Mouse (Mus musculus) thymus, postnatal 14 days (tissue): ENCODE measurements around the gene C2cd2.

Experiments used
- DNase-seq: peaks from one replicate; pipeline ENCODE4 v3.0.0; 2021

The C2cd2 gene

DNA sequence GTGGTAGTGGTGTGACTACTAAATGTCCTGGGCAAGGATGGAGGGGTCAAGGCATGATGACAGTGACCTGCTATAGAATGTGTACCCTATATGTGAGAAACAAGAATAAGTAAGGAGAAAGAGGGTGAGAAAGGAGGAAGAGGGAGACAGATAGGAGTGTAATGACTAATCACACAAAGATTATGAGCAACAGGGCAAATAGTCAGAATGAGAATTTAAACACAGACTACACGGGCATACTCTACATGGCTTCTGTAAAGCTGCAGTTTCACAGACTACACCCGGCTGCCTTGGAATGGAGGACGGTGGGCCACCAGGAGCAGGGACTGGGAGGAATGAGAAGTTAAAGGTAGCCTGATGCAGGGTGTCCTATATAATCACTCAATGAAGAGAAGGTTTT is 84.9 kb downstream of the C2cd2 start:
- no peak for DNase-seq

DNA sequence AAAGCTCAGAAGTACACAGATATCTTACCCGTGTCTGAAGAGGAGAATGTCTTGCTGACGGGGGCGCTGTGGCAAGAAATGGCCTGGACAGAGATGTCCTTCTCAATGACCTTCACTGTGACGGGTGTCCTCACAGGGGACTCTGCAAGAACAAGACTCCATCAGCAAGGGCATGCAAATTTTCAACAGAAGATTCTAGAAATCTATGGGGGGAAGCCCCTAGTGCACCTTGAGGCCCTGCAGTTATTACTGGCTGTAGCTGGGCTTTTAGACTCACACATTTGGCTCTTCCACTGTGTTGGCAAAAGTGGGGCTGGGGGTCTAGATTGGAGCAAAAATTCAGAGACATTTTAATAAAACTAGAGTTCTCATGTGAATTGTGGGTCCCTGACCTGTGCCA is 87.3 kb downstream of the C2cd2 start:
- DNase-seq = no peak

DNA sequence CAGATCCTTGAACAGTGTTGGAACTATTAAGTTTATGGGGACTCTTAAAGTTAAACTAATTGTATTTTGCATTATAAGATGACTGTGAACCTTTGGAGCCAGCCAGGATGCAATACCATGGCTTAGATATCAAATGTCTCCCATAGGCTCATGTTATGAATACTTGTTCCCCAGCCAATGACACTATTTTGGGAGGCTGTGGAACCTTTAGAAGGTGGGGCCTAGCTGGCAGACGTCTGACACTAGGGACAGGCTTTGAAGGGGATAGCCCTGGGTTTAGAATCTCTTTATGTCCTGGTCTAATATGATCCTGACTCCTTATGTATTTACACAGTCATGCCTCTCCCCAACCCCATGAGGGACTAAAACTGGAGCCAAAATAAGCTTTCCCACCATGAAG is 88.0 kb downstream of the C2cd2 start:
- no peak for DNase-seq

DNA sequence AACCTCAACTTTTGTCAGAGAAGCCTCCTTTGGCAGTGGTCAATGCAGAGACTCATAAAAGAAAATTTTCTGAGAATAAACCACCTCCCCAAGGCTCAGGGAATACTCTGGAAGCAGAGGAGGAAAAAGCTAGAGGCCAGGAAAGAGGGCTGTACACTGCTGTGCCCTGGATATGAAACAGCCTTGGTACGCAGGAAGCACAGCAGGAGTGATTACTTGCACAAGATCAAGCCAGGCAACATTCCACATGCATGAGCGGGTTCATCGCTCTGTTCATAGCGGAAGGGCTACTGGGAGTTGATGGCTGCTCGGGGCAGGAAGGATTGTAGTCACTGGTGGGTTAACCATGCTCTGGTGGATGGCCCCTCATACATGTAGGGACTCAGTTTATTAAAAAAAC is 89.7 kb downstream of the C2cd2 start:
- DNase-seq = no peak

GRCm38 (mm10) chr16:97869193-97870102 is 93.0 kb downstream of the C2cd2 start:
- no peak for DNase-seq

- DNase-seq = no peak
These were observed 98.4 kb downstream of the C2cd2 start for GRCm38 (mm10) chr16:97863932-97864467.

DNA sequence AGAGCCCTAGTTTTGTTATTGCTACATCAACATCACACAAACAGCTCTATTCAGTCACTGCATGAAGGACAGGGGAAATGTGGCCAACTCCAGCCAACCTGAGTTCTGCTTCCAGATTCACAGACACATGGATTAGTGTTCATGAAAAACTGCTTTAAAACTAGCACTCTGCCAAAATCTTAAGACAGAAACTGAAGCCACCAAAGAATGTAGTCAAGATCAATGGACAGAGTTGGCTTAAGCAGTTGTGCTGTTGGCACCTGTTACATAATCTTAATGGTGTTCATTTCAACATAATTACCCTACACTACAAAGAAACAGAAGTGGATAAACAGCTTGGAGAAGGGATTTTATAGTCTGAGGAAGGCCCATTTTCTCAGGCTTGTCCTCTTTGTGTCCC is 106.3 kb downstream of the C2cd2 start:
- DNase-seq = no peak

DNA sequence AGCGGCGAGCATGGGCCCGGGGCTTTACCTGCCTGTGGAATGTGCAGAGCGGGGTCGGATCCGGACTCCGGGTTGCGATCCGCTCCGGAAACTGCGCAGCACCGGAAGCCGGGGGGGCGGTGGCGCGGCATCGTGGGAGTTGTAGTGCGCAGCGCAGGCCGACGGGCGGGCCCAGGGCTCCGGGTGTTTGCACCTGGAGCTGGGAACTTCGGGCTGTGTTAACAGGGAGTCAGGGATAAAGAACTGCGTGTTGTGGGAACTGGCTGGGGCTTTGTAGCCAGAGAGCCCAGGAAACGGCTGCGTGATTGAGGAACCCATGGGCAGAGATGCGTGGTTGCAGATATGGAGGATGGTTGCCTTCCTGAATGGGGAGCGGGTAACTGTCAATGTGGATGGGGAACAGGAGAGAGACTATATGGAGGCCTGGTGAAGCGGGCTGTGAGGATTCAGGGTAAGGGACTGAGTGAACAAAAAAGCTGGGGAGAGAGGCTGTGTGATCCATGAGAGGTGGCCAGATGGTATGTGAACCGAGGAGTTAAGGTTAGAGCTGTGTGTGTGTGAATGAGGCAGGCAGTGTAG is 110.6 kb downstream of the C2cd2 start, which contains the start of gene Prdm15:
TSS of gene Prdm15 (minus strand) at position 110 of the 579 bp plus-strand sequence.
- DNase-seq = peak; percentile 91

- peak; percentile 90 for DNase-seq
These were observed 111.2 kb downstream of the C2cd2 start for GRCm38 (mm10) chr16:97851061-97851740.

DNA sequence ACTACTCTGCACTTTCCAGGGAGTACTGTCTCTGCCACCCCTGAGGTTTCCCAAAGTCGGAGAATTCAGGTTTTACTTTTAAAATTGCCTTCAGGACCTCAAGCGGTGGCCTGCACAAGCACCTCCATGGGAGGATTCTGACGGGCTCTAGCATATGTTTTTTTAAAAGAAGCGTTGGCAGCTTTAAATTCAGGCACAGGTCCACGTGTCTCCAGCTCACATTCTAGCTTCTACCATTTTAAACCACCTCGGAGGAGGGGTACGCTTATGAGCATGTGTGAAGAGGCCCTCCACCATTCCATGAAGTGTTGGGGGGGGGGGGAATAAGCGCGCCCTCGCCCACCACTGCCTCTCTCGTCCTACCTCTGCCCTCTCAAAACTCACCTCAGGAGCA is 111.7 kb downstream of the C2cd2 start:
- no peak for DNase-seq

GRCm38 (mm10) chr16:97848832-97849231 is 113.6 kb downstream of the C2cd2 start:
- no peak for DNase-seq

- DNase-seq = no peak
These were observed 117.1 kb downstream of the C2cd2 start for GRCm38 (mm10) chr16:97844967-97845937.

DNA sequence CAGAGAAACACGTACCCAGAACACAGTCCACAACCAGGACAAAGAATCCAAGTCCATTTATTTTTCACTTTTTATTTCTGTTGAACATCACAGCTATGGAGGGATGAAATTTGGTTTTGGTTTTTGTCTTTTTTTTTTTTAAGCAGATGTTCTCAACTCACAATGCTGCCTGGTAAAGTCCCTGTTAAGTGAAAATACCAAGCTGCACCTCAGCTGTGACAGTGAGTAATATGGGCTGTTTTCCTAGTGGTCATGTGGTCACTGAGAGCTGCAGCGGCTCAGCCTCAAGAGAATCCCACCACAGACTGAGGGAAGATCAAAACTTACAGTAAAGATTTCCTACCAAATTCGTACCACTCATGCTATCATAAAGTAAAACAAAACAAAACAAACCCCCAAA is 130.2 kb downstream of the C2cd2 start:
- no peak for DNase-seq

- no peak for DNase-seq
These were observed 134.2 kb downstream of the C2cd2 start for GRCm38 (mm10) chr16:97828207-97828606.

GRCm38 (mm10) chr16:97823311-97824007 is 138.9 kb downstream of the C2cd2 start:
- no peak for DNase-seq

- DNase-seq = no peak
These were observed 142.9 kb downstream of the C2cd2 start for GRCm38 (mm10) chr16:97819532-97819931.

- DNase-seq = no peak
These were observed 145.0 kb downstream of the C2cd2 start for GRCm38 (mm10) chr16:97817414-97817813.

- no peak for DNase-seq
These were observed 147.1 kb downstream of the C2cd2 start for GRCm38 (mm10) chr16:97815269-97815668.

DNA sequence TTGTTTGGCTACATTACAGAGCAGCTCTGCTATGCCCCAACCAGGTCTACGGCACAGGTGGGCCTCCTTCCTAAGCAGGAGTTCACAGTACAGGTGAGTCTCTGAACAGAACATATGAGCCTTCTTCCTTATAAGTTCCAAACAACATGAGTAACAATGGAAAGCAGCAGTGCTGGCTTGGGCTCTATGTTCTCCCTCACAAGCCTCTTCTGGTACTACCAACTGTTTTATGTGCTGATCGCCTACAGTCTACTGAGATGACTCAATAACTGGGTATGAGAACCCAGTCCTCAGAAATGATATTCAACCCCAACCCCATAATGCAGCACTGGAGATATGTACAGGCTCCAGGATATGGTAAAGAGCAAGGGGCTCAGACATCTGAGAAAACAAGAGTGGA is 148.3 kb downstream of the C2cd2 start:
- DNase-seq = no peak

- DNase-seq = no peak
These were observed 153.5 kb downstream of the C2cd2 start for GRCm38 (mm10) chr16:97808881-97809280.

GRCm38 (mm10) chr16:97805646-97806045 is 156.8 kb downstream of the C2cd2 start:
- no peak for DNase-seq
